In genomic region chr10:83729492-83729891, GRCm38 (mm10) we compare ENCODE assay signal across 9 mouse cellular contexts. TPM values are rescaled to one million over a fixed set of nuclear protein-coding genes. Genes with fewer than 3 reads are reported as not detected.
DNase-seq lines count a peak whose midpoint lies in the region; ATAC-seq and TF ChIP-seq lines count a peak whose summit lies in the region.
"Had no signal": no experiment of that assay in that cellular context is flagged by ENCODE, and none has a peak within 500 bp of the region (broad histone marks: within the 10 kb centered on the region; RNA-seq: fewer than 3 reads in every experiment).

No protein-coding gene starts in this region.

- DNase-seq in CD4-positive helper T cell, adult 2 months (ENCODE audit: low read depth, low spot score), result peak; percentile 69
- DNase-seq in adrenal gland, postnatal 25 days, result peak; percentile 92
- DNase-seq in embryonic facial prominence, embryonic 10.5 days (ENCODE audit: low spot score), result peak; percentile 86
- DNase-seq in heart, adult 8-10 months (ENCODE audit: low spot score), result peak; percentile 85
- DNase-seq in liver, embryonic 11.5 days (ENCODE audit: low spot score), result peak; percentile 76
- DNase-seq in neural tube, embryonic 11.5 days (ENCODE audit: low spot score), result peak; percentile 80
- DNase-seq in stomach, postnatal 0 days (ENCODE audit: low spot score), result peak; percentile 86

- TF ChIP-seq CTCF in stomach, postnatal 0 days (IDR thresholded peaks at IDR 0.05; ENCODE audit: low read depth), result peak; percentile 94

- peaks cover 4% of the 10 kb centered on the region; the same call in 1 of the 2 replicates for H3K9me3 ChIP-seq in embryonic facial prominence, embryonic 10.5 days
- no peaks in the 10 kb centered on the region for H3K9me3 ChIP-seq in kidney, embryonic 16.5 days (ENCODE audit: low read length)
- H3K9me3 ChIP-seq in liver, embryonic 11.5 days (ENCODE audit: control insufficient read depth, low read length), result no peaks in the 10 kb centered on the region
- no peaks in the 10 kb centered on the region for H3K9me3 ChIP-seq in neural tube, embryonic 11.5 days (ENCODE audit: control insufficient read depth, low read length)
- H3K9me3 ChIP-seq in stomach, postnatal 0 days (ENCODE audit: control insufficient read depth, low read length), result no peaks in the 10 kb centered on the region
- H3K9me3 ChIP-seq: embryonic facial prominence, embryonic 15.5 days had no signal

- WGBS in embryonic facial prominence, embryonic 10.5 days, result 38% methylated on average over 7 of the region's 7 CpGs
- WGBS in kidney, embryonic 16.5 days, result 29% methylated on average over 7 of the region's 7 CpGs
- WGBS in liver, embryonic 11.5 days, result 27% methylated on average over 7 of the region's 7 CpGs
- 49% methylated on average over 7 of the region's 7 CpGs for WGBS in neural tube, embryonic 11.5 days
- 23% methylated on average over 7 of the region's 7 CpGs for WGBS in stomach, postnatal 0 days

- peaks cover under 1% of the 10 kb centered on the region; the same call in 1 of the 2 replicates for H3K27me3 ChIP-seq in embryonic facial prominence, embryonic 10.5 days (replicated peaks; ENCODE audit: low read depth, poor library complexity, severe bottlenecking)
- no peaks in the 10 kb centered on the region for H3K27me3 ChIP-seq in kidney, embryonic 16.5 days (ENCODE audit: insufficient read depth, low read length)
- H3K27me3 ChIP-seq in liver, embryonic 11.5 days (replicated peaks; ENCODE audit: control insufficient read depth, insufficient read depth, low read length), result no peaks in the 10 kb centered on the region
- H3K27me3 ChIP-seq in neural tube, embryonic 11.5 days (ENCODE audit: control insufficient read depth, insufficient read depth, low read length), result no peaks in the 10 kb centered on the region
- no peaks in the 10 kb centered on the region for H3K27me3 ChIP-seq in stomach, postnatal 0 days (ENCODE audit: control insufficient read depth, insufficient read depth, low read length)
- H3K27me3 ChIP-seq: embryonic facial prominence, embryonic 15.5 days had no signal

- peak; percentile 33; the same call in 1 of the 2 replicates for ATAC-seq in kidney, embryonic 16.5 days (ENCODE audit: low FRiP score, low TSS enrichment)
- 0 out of 2 replicates have a peak, but pooled peaks have one; percentile 29 for ATAC-seq in liver, embryonic 11.5 days (replicated peaks; ENCODE audit: low FRiP score)
- ATAC-seq in neural tube, embryonic 11.5 days (ENCODE audit: insufficient read depth, low FRiP score, low TSS enrichment), result no peak
- ATAC-seq in stomach, postnatal 0 days (ENCODE audit: low FRiP score, low TSS enrichment), result 0 out of 2 replicates have a peak, but pooled peaks have one; percentile 46

- H3K27ac ChIP-seq in embryonic facial prominence, embryonic 10.5 days (replicated peaks), result no peak overlapping the region
- no peak overlapping the region for H3K27ac ChIP-seq in kidney, embryonic 16.5 days (ENCODE audit: low read length)
- H3K27ac ChIP-seq in liver, embryonic 11.5 days (ENCODE audit: low read depth, low read length), result no peak overlapping the region
- no peak overlapping the region for H3K27ac ChIP-seq in neural tube, embryonic 11.5 days (ENCODE audit: low read depth, low read length)
- no peak overlapping the region for H3K27ac ChIP-seq in stomach, postnatal 0 days (replicated peaks)
- H3K27ac ChIP-seq: embryonic facial prominence, embryonic 15.5 days had no signal

- TF ChIP-seq EP300 in stomach, postnatal 0 days (optimal IDR thresholded peaks at IDR 0.05), result no peak

- no peaks in the 10 kb centered on the region for H3K36me3 ChIP-seq in embryonic facial prominence, embryonic 10.5 days (replicated peaks)
- no peaks in the 10 kb centered on the region for H3K36me3 ChIP-seq in kidney, embryonic 16.5 days (ENCODE audit: insufficient read depth, low read length)
- H3K36me3 ChIP-seq in liver, embryonic 11.5 days (ENCODE audit: control insufficient read depth, insufficient read depth, low read length), result 0 out of 2 replicates have a peak, but pooled peaks cover 2% of the 10 kb centered on the region
- H3K36me3 ChIP-seq in neural tube, embryonic 11.5 days (ENCODE audit: control insufficient read depth, insufficient read depth, low read length), result no peaks in the 10 kb centered on the region
- H3K36me3 ChIP-seq in stomach, postnatal 0 days (ENCODE audit: control insufficient read depth, insufficient read depth, low read length), result no peaks in the 10 kb centered on the region
- H3K36me3 ChIP-seq: embryonic facial prominence, embryonic 15.5 days had no signal

- peaks cover 16% of the 10 kb centered on the region for H3K4me1 ChIP-seq in embryonic facial prominence, embryonic 10.5 days
- H3K4me1 ChIP-seq in kidney, embryonic 16.5 days (ENCODE audit: insufficient read depth, low read length), result 0 out of 2 replicates have a peak, but pooled peaks cover 12% of the 10 kb centered on the region
- H3K4me1 ChIP-seq in liver, embryonic 11.5 days (replicated peaks; ENCODE audit: control insufficient read depth, insufficient read depth, low read length), result no peaks in the 10 kb centered on the region
- H3K4me1 ChIP-seq in neural tube, embryonic 11.5 days (ENCODE audit: control insufficient read depth, insufficient read depth, low read length), result no peaks in the 10 kb centered on the region
- no peaks in the 10 kb centered on the region for H3K4me1 ChIP-seq in stomach, postnatal 0 days (replicated peaks; ENCODE audit: control insufficient read depth, insufficient read depth)

- H3K9ac ChIP-seq in kidney, embryonic 16.5 days (replicated peaks; ENCODE audit: low read length), result no peak overlapping the region
- H3K9ac ChIP-seq in liver, embryonic 11.5 days (ENCODE audit: low read depth, low read length), result no peak overlapping the region
- no peak overlapping the region for H3K9ac ChIP-seq in neural tube, embryonic 11.5 days (ENCODE audit: low read length)
- no peak overlapping the region for H3K9ac ChIP-seq in stomach, postnatal 0 days (ENCODE audit: low read length)
- H3K9ac ChIP-seq: embryonic facial prominence, embryonic 15.5 days had no signal

- no peak overlapping the region for H3K4me2 ChIP-seq in kidney, embryonic 16.5 days (replicated peaks; ENCODE audit: low read depth, low read length)
- H3K4me2 ChIP-seq in liver, embryonic 11.5 days, result no peak overlapping the region
- H3K4me2 ChIP-seq in neural tube, embryonic 11.5 days (ENCODE audit: low read depth), result no peak overlapping the region
- no peak overlapping the region for H3K4me2 ChIP-seq in stomach, postnatal 0 days (replicated peaks; ENCODE audit: low read depth)
- H3K4me2 ChIP-seq: embryonic facial prominence, embryonic 15.5 days had no signal

- H3K4me3 ChIP-seq in embryonic facial prominence, embryonic 10.5 days, result no peak overlapping the region
- H3K4me3 ChIP-seq in kidney, embryonic 16.5 days (ENCODE audit: low read length), result no peak overlapping the region
- H3K4me3 ChIP-seq in liver, embryonic 11.5 days (ENCODE audit: low read depth, low read length), result no peak overlapping the region
- no peak overlapping the region for H3K4me3 ChIP-seq in neural tube, embryonic 11.5 days (ENCODE audit: low read depth, low read length)
- H3K4me3 ChIP-seq in stomach, postnatal 0 days (ENCODE audit: low read depth, low read length), result no peak overlapping the region
- H3K4me3 ChIP-seq: embryonic facial prominence, embryonic 15.5 days had no signal

RNA-seq across cellular contexts. Expression of gene 1500009L16Rik, which starts 6.8 kb away (rescaled TPM):
- 17.9 and 19.2 TPM in 2 replicates for total RNA-seq in adrenal gland, postnatal 25 days (2021)
- polyA plus RNA-seq in embryonic facial prominence, embryonic 10.5 days (2016; fragmentation: Nextera tagmentation; extraction: Ambion mirVana), result 44.6 and 46.0 TPM in 2 replicates
- 1 to 10 TPM; 3.2 to 9.0 (median 5.4) TPM for total RNA-seq in heart, adult 8-10 months (2022)
- 39.8 and 43.5 TPM in 2 replicates for polyA plus RNA-seq in kidney, embryonic 16.5 days (2015; fragmentation: Nextera tagmentation; extraction: Ambion mirVana)
- 7.8 and 10.0 TPM in 2 replicates for polyA plus RNA-seq in liver, embryonic 11.5 days (2014; fragmentation: Nextera tagmentation; extraction: Ambion mirVana)
- 32.6 and 39.4 TPM in 2 replicates for polyA plus RNA-seq in neural tube, embryonic 11.5 days (2014; fragmentation: Nextera tagmentation; extraction: Ambion mirVana)
- polyA plus RNA-seq in stomach, postnatal 0 days (2015; fragmentation: Nextera tagmentation; extraction: Ambion mirVana), result 8.7 and 11.7 TPM in 2 replicates
